Mouse (Mus musculus) skeletal muscle tissue, adult 2 months (tissue): Measurements from ENCODE around the gene Ugt1a1.

Experiments used
- DNase-seq: peaks from one replicate; pipeline ENCODE4 v3.0.0-alpha.2; 2012; ENCODE audit warnings: low read depth, low spot score

Gene Ugt1a1

GRCm38 (mm10) chr1:88234248-88234610, 22.5 kb downstream of the Ugt1a1 start:
- DNase-seq, result no peak

DNA sequence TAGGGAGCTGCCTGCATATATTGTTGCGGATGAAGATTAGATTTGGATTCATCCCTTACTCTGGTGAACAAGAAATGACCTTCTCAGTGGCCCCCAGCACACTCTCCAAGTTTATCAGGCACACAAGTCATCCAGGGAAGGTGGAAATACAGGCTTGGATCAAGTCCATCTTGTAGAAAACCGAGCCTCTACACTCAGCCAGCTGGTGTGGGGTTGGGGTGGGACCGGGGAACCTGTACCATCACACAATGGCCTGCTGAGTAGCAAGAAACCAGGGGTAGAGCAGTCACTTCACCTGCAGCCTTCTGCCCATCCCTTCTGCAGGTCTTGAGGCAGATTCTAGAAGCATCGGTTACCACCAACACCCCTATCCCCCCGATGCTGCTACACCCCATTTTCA, 22.9 kb downstream of the Ugt1a1 start:
- no peak for DNase-seq

DNA sequence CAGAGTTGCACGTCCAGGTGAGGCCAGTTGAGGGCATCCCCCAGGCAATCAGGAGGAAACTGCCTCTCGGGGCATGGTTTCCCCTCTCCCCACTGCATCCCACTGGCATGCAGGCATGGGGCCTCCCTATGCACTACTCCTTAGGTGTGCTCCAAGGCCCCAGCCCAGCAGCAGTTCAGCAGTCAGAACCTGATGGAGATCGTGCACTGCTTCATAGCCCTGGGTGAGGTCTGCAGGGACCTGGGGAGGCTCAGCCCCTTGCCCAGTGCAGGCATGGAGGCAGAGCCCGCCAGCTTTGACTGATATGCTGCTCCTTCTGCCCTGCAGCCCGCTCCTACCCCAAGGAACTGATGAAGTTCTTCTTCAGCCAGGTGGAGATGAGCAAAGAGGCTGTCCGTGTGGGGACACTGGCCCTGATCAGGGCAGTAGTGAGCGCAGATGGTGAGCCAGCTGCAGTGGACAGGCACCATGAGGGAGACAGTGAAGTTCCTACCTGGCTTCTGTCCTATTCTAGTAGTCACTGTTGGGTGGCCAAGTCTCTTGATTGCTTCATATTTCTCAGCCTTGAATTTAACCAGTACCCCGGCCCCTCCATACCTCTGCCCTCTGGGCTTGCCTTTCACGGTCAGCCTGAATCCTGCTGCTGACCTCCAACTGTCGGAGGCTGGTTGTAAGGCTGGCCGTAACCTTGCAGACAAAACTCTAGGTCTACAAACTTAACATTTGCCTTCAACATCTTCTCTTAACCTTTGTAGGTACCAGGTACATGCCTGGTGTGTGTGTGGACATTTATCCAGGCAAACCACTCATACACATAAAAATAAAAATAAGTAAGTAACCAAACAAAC, 23.5 kb downstream of the Ugt1a1 start:
- DNase-seq, result no peak

- DNase-seq, result no peak
Measured at GRCm38 (mm10) chr1:88235894-88236415, 24.2 kb downstream of the Ugt1a1 start.

- DNase-seq, result no peak
Measured at GRCm38 (mm10) chr1:88237311-88237710, 25.6 kb downstream of the Ugt1a1 start.

- DNase-seq, result no peak
Measured at GRCm38 (mm10) chr1:88238771-88239170, 27.0 kb downstream of the Ugt1a1 start.

- DNase-seq, result no peak
Measured at GRCm38 (mm10) chr1:88240072-88240471, 28.3 kb downstream of the Ugt1a1 start.

DNA sequence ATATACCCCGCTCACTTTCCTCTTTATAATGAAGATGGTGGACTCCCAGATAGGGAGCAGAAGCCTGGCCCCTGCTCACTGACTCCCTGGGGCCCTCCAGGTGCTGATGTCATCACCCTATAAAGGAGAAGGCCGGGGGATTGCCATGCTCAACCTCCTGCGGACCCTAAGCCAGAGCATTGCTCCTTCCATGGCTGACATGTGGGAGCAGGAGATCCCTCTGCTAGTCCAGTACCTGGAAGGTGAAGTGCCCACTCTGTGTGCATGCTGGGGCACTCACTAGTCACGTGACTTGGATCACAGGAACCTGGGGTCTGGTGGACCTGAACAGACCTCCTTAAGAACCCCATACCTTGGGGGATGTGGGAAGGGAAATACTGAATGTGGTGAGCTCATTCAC, 28.8 kb downstream of the Ugt1a1 start:
- DNase-seq, result no peak

GRCm38 (mm10) chr1:88243861-88244260, 32.1 kb downstream of the Ugt1a1 start:
- DNase-seq, result no peak

- no peak for DNase-seq
Measured at GRCm38 (mm10) chr1:88245881-88246280, 34.1 kb downstream of the Ugt1a1 start.

- DNase-seq, result no peak
Measured at GRCm38 (mm10) chr1:88246386-88246785, 34.6 kb downstream of the Ugt1a1 start.

GRCm38 (mm10) chr1:88247660-88248059, 35.9 kb downstream of the Ugt1a1 start:
- no peak for DNase-seq

GRCm38 (mm10) chr1:88248658-88249057, 36.9 kb downstream of the Ugt1a1 start:
- no peak for DNase-seq

GRCm38 (mm10) chr1:88249596-88249995, 37.8 kb downstream of the Ugt1a1 start:
- no peak for DNase-seq

DNA sequence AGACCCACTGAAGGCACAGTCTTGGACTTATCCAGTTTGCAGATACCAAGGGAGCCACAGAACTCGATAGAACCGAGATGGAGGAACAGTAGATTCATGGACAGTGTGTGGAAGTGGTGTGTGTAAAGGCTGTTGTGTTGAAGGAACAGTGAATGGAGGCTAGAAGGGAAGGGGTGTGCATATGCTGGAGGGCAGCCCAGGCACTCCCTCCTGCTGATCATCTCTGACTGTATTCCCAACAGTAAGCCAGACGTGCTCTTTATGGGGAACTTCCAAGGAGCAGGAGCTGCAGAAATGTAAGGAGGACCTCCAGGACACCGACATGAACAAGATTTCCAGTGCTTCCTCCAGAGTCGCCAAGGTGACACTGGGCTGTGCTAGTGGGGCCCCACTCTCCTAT, 38.3 kb downstream of the Ugt1a1 start:
- DNase-seq, result no peak

- DNase-seq, result no peak
Measured at GRCm38 (mm10) chr1:88253106-88253505, 41.3 kb downstream of the Ugt1a1 start.

- DNase-seq, result no peak
Measured at GRCm38 (mm10) chr1:88253540-88253939, 41.8 kb downstream of the Ugt1a1 start.

- no peak for DNase-seq
Measured at GRCm38 (mm10) chr1:88254793-88255465, 43.2 kb downstream of the Ugt1a1 start.

- no peak for DNase-seq
Measured at GRCm38 (mm10) chr1:88255466-88255857, 43.7 kb downstream of the Ugt1a1 start.

DNA sequence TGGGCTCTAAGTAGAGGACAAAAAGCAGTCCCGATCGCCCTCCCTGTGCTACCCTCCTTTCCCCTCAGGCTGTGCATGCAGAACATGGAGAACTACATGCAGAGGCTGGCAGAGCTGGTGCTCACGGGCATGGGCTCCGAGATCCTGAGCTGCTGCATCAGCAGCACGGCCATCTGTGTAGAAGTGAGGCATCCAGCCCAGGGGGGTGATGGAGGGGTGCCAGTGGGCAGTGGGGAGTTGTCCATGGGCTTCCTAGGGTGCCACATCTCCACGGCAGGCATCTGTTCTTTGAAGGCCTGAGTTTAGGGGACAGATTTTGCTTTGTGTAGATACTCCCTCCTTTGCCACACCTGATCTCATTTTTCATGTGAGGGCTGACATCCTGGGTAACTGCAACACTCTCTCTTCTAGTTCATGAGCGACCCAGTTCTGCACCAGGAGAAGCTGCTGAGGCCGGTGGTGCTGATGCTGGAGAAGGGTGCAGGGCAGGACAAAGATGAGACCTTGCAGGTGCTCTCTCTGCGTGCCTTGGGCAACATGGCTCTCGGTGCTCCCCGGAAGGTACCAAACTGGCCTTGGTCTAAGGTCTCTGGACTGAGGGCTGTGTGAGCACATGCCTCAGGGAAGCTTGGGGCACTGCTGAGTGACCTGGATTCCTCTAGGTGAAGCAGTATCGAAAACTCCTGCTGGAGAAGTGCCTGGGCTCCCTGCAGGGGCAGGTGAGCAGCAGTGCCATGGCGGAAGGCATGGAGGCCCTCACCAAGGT, 44.4 kb downstream of the Ugt1a1 start:
- DNase-seq, result no peak

- DNase-seq, result no peak
Measured at GRCm38 (mm10) chr1:88256886-88257663, 45.3 kb downstream of the Ugt1a1 start.
